Mouse (Mus musculus) R1 (cell line): ENCODE data around the gene Lrrc56.

ENCODE experiments used
- DNase-seq: peaks from one replicate; pipeline ENCODE4 v3.0.0-alpha.2; 2018; ENCODE audit warnings: low read depth, low spot score

Gene Lrrc56

GRCm38 (mm10) chr7:141193948-141194347 lies at the start of gene Lrrc56, which contains the start of gene Hras:
TSS of gene Lrrc56 (plus strand) at chr7:141194157.
TSS of gene Hras (minus strand) at chr7:141194005.
- DNase-seq: peak; percentile 98

GRCm38 (mm10) chr7:141144650-141145049 lies 49.3 kb upstream of the Lrrc56 start:
- no peak for DNase-seq

GRCm38 (mm10) chr7:141145403-141145802 lies 48.6 kb upstream of the Lrrc56 start:
- no peak for DNase-seq

GRCm38 (mm10) chr7:141146043-141146595 lies 47.8 kb upstream of the Lrrc56 start:
- DNase-seq: no peak

GRCm38 (mm10) chr7:141147044-141147443 lies 46.9 kb upstream of the Lrrc56 start:
- peak; percentile 25 for DNase-seq

- peak; percentile 98 for DNase-seq
These were observed 45.3 kb upstream of the Lrrc56 start for GRCm38 (mm10) chr7:141148639-141149038.

DNA sequence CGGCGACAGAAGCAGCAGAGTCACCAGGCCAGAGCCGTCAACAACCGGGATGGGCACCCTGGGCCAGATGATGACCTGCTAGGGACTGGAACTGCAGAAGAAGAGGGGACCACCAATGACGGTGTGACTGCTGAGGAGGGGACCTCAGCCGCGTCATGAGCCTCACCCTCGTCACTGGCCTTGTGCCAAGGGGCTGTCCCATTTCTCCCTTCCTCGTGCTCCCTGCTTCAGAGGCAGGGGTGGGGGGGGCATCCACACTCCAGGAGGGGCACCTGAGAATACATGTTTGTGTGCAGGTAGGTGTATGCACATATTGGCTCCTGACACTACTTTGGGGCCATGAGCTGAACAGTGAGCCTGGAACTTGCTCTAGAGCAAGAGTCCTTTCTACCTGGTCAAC lies 38.6 kb upstream of the Lrrc56 start:
- no peak for DNase-seq

DNA sequence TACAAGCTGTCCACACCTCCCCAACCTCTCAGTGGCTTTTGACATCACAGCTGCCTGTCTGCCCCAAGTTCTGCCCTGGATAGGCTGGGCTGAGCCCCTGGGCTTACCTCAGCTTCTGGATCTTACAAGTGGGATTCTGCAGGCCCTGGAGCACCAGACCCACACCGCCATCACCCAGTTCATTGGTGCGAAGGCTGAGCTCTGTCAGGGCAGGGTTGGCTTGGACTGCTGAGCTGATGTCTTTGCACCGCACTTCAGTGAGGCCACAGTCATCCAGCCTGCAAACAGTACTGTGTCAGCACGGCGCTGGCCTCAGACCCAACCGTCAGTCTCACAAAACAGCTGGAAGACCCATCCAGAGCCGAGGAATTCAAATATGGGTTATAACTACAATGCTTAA lies 29.6 kb upstream of the Lrrc56 start:
- DNase-seq: no peak

DNA sequence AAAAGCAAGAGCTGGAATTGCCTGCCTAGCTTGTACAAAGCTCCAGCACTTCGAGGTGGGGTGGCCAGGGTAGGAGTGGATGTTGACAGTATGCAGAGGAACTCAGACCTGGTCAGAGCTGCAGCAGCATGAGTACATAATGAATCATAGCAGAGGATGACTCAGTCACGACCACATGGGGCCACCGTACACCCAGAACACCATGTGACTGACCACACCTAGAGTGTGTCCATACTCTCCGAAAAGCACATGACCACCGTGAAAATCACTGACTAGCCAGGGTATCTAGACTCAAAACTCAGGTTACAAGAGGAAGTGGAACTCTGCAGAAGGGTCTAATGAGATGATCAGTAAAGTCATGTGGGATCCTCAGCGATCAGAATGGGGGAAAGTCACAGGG lies 29.1 kb upstream of the Lrrc56 start:
- DNase-seq: peak; percentile 20

DNA sequence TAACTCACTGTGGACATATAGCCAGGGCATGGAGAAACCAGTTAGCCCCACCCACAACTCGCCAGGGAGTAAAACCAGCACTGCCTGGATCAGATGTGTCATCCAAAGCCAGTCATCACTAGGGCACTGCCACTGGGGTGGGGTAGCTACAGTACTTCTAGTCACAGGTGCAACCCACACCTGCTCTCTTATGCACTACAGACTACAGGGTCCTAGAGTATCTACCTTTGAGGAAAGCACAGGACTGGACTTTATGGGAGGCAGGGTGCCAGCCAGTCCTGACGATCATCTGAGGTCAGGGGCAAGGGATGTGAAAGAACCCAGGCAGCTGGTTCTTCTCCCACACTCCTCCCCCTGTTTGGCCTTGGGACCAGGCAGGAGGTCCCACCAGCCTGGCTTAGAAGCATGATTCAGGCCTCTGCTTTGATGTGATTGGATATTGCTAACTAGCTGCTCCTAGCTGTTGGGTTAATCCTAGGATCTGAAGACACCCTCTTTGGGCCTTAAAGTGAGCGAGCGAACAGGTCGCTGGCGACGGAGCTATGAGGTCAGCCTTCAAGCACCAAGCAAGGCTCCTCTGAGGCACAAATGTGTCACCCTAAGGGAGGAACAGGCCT lies 25.9 kb upstream of the Lrrc56 start:
- peak; percentile 71 for DNase-seq

DNA sequence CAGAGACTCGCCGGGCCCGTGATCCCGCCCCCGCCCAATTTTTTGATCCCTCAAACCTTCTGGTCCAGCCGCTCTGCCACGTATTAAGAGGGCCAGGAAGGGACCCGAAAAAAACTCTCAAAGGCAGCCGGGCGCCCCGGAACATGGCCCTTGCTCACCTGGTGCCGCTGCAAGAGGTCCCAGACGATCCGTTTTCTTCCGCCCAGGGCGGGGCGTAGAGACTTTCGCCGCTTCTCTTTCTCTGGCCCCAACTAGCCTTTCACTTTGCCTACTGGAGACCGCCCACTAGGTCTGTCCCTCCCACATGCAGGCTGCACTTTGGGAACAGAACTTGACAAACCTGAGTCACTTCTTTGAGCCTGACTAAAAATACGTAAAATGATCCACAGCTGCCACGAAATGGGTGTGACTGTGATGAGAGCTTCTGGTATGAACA lies 25.4 kb upstream of the Lrrc56 start:
- DNase-seq: peak; percentile 88

GRCm38 (mm10) chr7:141169300-141169699 lies 24.7 kb upstream of the Lrrc56 start:
- no peak for DNase-seq

DNA sequence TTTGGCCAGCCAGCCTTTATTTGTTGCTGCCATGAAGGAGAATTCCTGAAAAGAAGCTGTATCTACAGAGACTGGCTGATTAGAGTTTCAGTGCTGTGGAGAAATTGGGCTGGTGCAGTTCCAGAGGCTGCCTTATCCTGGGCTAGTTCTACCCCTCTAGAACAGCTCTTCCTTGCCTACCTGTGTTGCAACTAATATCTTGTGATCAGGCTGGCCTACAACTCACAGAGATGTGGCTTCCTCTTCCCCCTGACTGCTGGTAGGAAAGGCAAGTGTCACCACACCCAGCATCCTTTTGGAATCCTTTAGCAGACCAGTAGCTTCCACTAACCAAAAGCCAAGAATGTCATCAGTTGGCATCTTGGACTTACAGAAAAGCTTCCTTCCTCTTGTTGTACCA lies 24.1 kb upstream of the Lrrc56 start:
- DNase-seq: no peak

DNA sequence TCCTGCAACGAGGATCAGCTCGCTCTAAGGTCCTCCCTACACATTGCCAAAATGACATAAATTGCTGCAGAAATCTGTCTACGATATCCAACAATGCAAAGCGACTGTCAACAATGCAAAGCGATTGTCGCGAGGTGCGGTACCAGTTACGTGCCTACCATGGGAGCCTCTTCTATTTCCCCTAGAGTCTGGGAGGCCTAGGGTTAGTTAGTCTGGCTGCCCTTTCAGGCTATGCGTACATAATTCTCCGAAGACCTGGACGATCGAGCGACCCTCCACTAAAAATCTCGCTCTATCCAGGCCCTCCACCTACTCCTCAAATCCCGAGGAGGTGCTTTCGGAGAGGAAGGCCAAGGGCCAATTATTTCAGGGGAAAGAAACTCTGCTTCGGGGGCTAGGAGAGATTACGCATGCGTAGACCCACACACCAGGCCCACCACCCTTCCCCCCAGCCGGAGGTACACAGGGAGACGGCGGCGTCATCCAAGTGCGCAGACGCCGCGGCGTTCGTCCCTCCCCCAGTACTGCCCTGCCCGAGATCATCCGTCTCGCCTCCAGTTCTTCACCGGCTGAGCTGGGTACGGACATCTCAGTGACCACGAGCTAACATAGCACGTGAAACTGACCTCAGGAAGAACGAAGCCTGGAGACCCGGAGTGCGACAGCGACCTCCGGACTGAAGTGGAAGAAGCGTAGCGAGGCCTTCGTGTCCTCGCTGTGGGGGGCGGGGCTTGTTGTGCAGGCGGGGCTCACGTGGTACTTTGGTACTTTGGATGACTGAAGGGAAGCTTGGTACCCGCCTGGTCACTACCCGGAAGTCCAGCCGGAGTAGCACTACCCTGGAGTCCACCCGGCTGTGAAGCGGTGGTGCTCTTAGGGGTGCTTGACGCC lies 21.6 kb upstream of the Lrrc56 start, which contains the start of gene Rnh1:
Gene Rnh1 (minus strand): TSS at position 742 of the 891 bp plus-strand sequence.
- DNase-seq: peak; percentile 96

- no peak for DNase-seq
These were observed 20.6 kb upstream of the Lrrc56 start for GRCm38 (mm10) chr7:141173323-141173850.

GRCm38 (mm10) chr7:141175068-141175467 lies 18.9 kb upstream of the Lrrc56 start:
- DNase-seq: no peak

- peak; percentile 89 for DNase-seq
These were observed 17.8 kb upstream of the Lrrc56 start for GRCm38 (mm10) chr7:141176173-141176572.

DNA sequence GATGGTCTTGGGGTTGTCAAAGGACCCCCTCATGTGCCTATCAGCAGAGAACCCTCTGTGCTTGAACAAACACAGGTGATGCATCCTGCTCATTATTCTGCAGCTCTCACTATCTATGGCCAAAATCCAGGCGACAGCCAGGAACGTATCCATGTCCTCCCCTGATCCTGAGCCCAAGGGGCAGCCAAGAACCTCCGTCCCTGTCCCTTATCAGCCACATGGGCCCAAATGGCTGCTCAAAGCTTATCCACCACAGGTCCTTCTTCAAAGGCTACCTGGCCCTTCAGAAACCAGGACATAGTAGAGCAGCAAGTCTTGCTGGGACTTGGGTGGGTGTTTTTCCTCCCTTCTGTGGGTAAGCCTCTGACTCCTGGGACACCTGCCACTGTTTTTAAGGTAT lies 5.8 kb upstream of the Lrrc56 start:
- DNase-seq: no peak

DNA sequence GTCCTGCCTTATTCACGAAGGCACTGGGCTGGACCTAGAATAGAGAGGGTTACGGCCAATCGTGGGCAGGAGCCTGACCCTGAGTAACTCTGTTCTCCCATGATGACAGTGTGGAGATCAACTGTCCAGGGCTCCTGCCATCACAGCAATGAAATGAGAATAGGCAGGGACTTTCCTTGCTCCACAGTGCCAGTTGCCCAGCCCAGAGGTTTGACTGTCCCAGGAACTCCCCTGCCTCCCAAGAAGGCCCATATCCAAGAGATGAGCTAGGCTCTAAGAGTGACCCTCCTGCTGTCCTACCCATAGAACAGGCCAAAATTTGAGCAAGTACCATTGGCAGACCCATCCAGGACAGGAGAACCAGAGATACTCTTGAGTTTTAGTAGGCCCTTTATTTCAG lies 5.2 kb upstream of the Lrrc56 start:
- no peak for DNase-seq

DNA sequence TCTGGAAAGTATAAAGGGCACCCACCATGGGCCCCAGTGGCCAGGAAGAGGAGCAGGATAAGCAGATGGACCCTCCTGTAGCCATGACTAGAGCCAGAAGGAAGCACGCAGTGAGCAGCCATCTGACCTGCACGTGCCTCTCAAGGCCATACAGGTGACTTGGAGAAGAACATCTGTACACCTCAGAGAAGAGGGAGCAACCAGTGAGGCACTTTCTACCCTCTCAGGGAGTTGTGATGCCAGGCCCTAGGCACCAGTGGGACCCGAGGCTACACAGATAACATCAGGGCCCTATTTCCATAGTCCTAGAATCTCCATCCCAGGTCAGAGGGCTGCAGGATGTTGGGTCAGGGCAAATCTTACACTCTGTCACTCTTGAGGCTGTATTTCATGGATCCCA lies 3.7 kb upstream of the Lrrc56 start:
- no peak for DNase-seq

GRCm38 (mm10) chr7:141191036-141191435 lies 2.9 kb upstream of the Lrrc56 start:
- no peak for DNase-seq
